Mouse (Mus musculus) v-Abl transformed pro-B cells (cell line): Measurements from ENCODE around the gene Cep112.

ENCODE experiments used
- in situ Hi-C, 2 experiments: fragments of 400-800 bp; cut with MboI; formaldehyde crosslinking; loops; one replicate each; pipeline ENCODE4 v1.15.1; 2025; ENCODE audit not compliant: unreplicated experiment in 2 of 2

Gene Cep112

DNA sequence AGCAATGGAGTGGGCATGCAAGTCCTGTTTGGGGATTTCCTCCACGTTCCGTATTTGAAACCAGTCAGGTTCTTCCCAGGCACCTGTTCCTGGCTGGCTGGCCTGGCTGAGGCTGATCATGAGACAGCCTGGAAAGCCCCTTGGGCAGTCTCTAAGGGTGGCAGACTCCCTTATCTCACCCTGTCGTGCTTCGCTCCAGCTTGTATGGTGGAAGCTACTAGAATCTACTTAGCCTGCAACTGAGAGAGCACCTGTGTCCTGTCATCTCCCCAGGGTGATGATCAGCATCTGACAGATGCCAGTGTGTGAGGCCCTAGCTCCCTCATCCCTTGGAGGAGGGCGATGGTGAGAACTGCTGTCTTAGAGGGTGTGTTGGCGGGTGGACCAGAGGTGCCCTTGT is 473.5 kb downstream of the Cep112 start:
- in situ Hi-C loops = no loop called here

- in situ Hi-C loops = loop anchor here in 1 of 2 experiments (25.0 kb wide), 1 partner anchor 536 kb away; the partner anchor contains the start of gene Amz2
Measured at GRCm38 (mm10) chr11:108900718-108901488, 475.9 kb downstream of the Cep112 start.

DNA sequence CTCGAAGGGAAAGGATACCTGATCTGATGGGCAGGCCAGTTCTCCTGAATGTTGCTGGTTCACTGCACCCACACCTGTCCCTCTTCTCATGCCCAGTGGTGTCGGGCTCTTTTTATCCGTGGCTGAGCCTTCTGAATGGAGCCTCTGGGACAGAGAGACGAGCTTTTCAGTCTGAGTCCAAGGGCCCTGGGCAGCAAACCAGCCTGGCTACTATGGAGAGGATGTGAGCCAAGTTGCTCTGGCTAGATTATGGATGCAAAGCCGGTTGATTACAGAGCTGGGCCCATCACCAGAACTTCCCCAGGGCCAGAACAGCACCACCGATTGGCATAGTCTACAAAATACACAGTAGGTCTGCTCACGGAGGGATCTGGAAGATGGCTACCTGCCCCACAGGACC is 476.7 kb downstream of the Cep112 start:
- in situ Hi-C loops = loop anchor here in 1 of 2 experiments (25.0 kb wide), 1 partner anchor 536 kb away; the partner anchor contains the start of gene Amz2

GRCm38 (mm10) chr11:108902303-108902702 is 477.3 kb downstream of the Cep112 start:
- in situ Hi-C loops = loop anchor here in 1 of 2 experiments (25.0 kb wide), 1 partner anchor 535 kb away; the partner anchor contains the start of gene Amz2

- in situ Hi-C loops = loop anchor here in 1 of 2 experiments (25.0 kb wide), 1 partner anchor 531 kb away; the partner anchor contains the start of gene Amz2
Measured at GRCm38 (mm10) chr11:108906590-108907254, 481.7 kb downstream of the Cep112 start.

- in situ Hi-C loops = loop anchor here in 1 of 2 experiments (25.0 kb wide), 1 partner anchor 528 kb away; the partner anchor contains the start of gene Amz2
Measured at GRCm38 (mm10) chr11:108909396-108910195, 484.6 kb downstream of the Cep112 start.
